In the genomic region with DNA sequence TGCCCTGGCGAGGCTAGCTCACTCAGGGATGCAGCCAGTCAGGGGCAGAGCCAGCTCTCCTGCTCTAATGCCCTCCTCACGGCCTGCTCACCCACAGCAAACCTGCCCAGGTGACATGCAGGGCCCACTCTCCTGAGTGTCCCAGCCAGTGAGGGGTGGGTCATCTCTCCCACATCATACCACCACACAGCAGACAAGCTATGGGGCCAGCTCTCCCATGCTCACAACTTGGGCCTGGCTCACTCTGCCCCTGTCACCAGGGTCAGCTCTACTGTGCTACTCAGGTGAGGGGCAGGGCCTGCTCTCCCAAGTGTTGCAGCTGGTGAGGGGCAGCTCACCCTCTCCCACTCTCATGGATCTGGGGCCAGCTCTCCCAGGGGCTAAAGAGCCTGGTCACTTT, we compare ENCODE assay signal across 28 mouse cellular contexts. TPM values are rescaled to one million over a fixed set of nuclear protein-coding genes. Genes with fewer than 3 reads are reported as not detected.
DNase-seq lines count a peak whose midpoint lies in the region; ATAC-seq and TF ChIP-seq lines count a peak whose summit lies in the region.
"Had no signal": no experiment of that assay in that cellular context is flagged by ENCODE, and none has a peak within 500 bp of the region (broad histone marks: within the 10 kb centered on the region; RNA-seq: fewer than 3 reads in every experiment).

No protein-coding gene starts in this region.

- DNase-seq in heart, postnatal 36 days = no peak
- no peak for DNase-seq in left cerebral cortex, adult 2 months (ENCODE audit: extremely low spot score in 1 of 2, low spot score in 2 of 2)
- DNase-seq in left cerebral cortex, postnatal 25 days (ENCODE audit: low spot score in 2 of 2) = no peak
- no peak for DNase-seq in midbrain, embryonic 14.5 days
- DNase-seq in urinary bladder, adult 2 months (ENCODE audit: low spot score) = no peak
- DNase-seq: adrenal gland, postnatal 36 days; cerebellum, adult 9-11 months; gastrocnemius, adult 2 months; kidney, adult 18-20 months; liver; lung, adult 2 months; lung, postnatal 36 days; right cerebral cortex, postnatal 14 days had no signal

- H3K4me3 ChIP-seq in heart, embryonic 11.5 days (ENCODE audit: low read depth, low read length) = no peak overlapping the region
- no peak overlapping the region for H3K4me3 ChIP-seq in left cerebral cortex, adult 2 months
- no peak overlapping the region for H3K4me3 ChIP-seq in midbrain, embryonic 12.5 days
- no peak overlapping the region for H3K4me3 ChIP-seq in midbrain, embryonic 14.5 days (replicated peaks; ENCODE audit: low read depth, low read length)
- H3K4me3 ChIP-seq: gastrocnemius, adult 2 months; heart, embryonic 10.5 days; hindbrain, embryonic 10.5 days; limb, embryonic 10.5 days; megakaryocyte, embryonic 14.5 days had no signal

- no peaks in the 10 kb centered on the region for H3K4me1 ChIP-seq in heart, embryonic 11.5 days (ENCODE audit: control insufficient read depth, insufficient read depth, low read length)
- H3K4me1 ChIP-seq in midbrain, embryonic 12.5 days = no peaks in the 10 kb centered on the region
- no peaks in the 10 kb centered on the region for H3K4me1 ChIP-seq in midbrain, embryonic 14.5 days (ENCODE audit: control insufficient read depth, insufficient read depth, low read length)
- H3K4me1 ChIP-seq: heart, embryonic 10.5 days; limb, embryonic 10.5 days had no signal

- H3K27ac ChIP-seq in heart, embryonic 11.5 days (ENCODE audit: low read depth, low read length) = no peak overlapping the region
- peak overlapping the region; percentile 11; the same call in 1 of the 2 replicates for H3K27ac ChIP-seq in left cerebral cortex, adult 2 months
- H3K27ac ChIP-seq in midbrain, embryonic 12.5 days (replicated peaks) = no peak overlapping the region
- H3K27ac ChIP-seq in midbrain, embryonic 14.5 days (replicated peaks; ENCODE audit: low read depth, low read length) = no peak overlapping the region
- H3K27ac ChIP-seq: gastrocnemius, adult 2 months; heart, embryonic 10.5 days; hindbrain, embryonic 10.5 days; limb, embryonic 10.5 days had no signal

- H3K27me3 ChIP-seq in heart, embryonic 11.5 days (ENCODE audit: control insufficient read depth, insufficient read depth, low read length) = no peaks in the 10 kb centered on the region
- H3K27me3 ChIP-seq in midbrain, embryonic 12.5 days = no peaks in the 10 kb centered on the region
- no peaks in the 10 kb centered on the region for H3K27me3 ChIP-seq in midbrain, embryonic 14.5 days (ENCODE audit: control insufficient read depth, insufficient read depth, low read length)
- H3K27me3 ChIP-seq: megakaryocyte, embryonic 14.5 days had no signal

- intact Hi-C loops in heart, postnatal 36 days (cut with DNase I) = no loop called here
- intact Hi-C loops in left cerebral cortex, adult 2 months (cut with DNase I) = no loop called here
- intact Hi-C loops in left cerebral cortex, postnatal 25 days (cut with DNase I) = no loop called here

- H3K9ac ChIP-seq in heart, embryonic 11.5 days (ENCODE audit: low read depth, low read length) = no peak overlapping the region
- no peak overlapping the region for H3K9ac ChIP-seq in midbrain, embryonic 12.5 days (replicated peaks)
- H3K9ac ChIP-seq in midbrain, embryonic 14.5 days (replicated peaks; ENCODE audit: low read length) = no peak overlapping the region

- H3K36me3 ChIP-seq in heart, embryonic 11.5 days (ENCODE audit: control insufficient read depth, insufficient read depth, low read length) = no peaks in the 10 kb centered on the region
- H3K36me3 ChIP-seq in midbrain, embryonic 12.5 days = peaks cover 6% of the 10 kb centered on the region
- H3K36me3 ChIP-seq in midbrain, embryonic 14.5 days (ENCODE audit: control insufficient read depth, insufficient read depth, low read length) = no peaks in the 10 kb centered on the region

- no peaks in the 10 kb centered on the region for H3K9me3 ChIP-seq in heart, embryonic 11.5 days (replicated peaks; ENCODE audit: control insufficient read depth, low read length)
- no peaks in the 10 kb centered on the region for H3K9me3 ChIP-seq in midbrain, embryonic 12.5 days
- no peaks in the 10 kb centered on the region for H3K9me3 ChIP-seq in midbrain, embryonic 14.5 days (ENCODE audit: control insufficient read depth, low read length)
- H3K9me3 ChIP-seq: heart, embryonic 10.5 days; hindbrain, embryonic 10.5 days; limb, embryonic 10.5 days; megakaryocyte, embryonic 14.5 days had no signal

- H3K4me2 ChIP-seq in heart, embryonic 11.5 days = no peak overlapping the region
- H3K4me2 ChIP-seq in midbrain, embryonic 12.5 days (replicated peaks) = no peak overlapping the region
- H3K4me2 ChIP-seq in midbrain, embryonic 14.5 days (ENCODE audit: low read length) = no peak overlapping the region

- TF ChIP-seq CTCF in left cerebral cortex, adult 2 months (IDR thresholded peaks at IDR 0.05) = no peak

- ATAC-seq in heart, embryonic 11.5 days (replicated peaks; ENCODE audit: insufficient number of reproducible peaks, low FRiP score, low TSS enrichment) = peak; percentile 39; the same call in 1 of the 2 replicates
- ATAC-seq in midbrain, embryonic 12.5 days (ENCODE audit: low FRiP score, low read depth) = 0 out of 2 replicates have a peak, but pooled peaks have one; percentile 6
- no peak for ATAC-seq in midbrain, embryonic 14.5 days (ENCODE audit: low FRiP score, low TSS enrichment)
- peak; percentile 16; the same call in 1 of the 2 replicates for ATAC-seq in neutrophil, adult 5-6 weeks (ENCODE audit: extremely low read depth, insufficient number of reproducible peaks, low FRiP score, poor library complexity, severe bottlenecking)
- ATAC-seq: forebrain, embryonic 14.5 days had no signal

- 88% methylated on average over 2 of the region's 2 CpGs for WGBS in heart, embryonic 11.5 days (ENCODE audit: insufficient replicate concordance)
- WGBS in midbrain, embryonic 12.5 days = 87% methylated on average over 2 of the region's 2 CpGs
- WGBS in midbrain, embryonic 14.5 days = 86% methylated on average over 2 of the region's 2 CpGs

RNA-seq across cellular contexts. Expression of gene Spc25, which starts 18.0 kb away (rescaled TPM):
- polyA plus RNA-seq in heart, embryonic 11.5 days (2014; fragmentation: Nextera tagmentation; extraction: Ambion mirVana) = 144 and 152 TPM in 2 replicates
- 1 to 10 TPM in 1 of 2 experiments, under 1 TPM in 1; 0.92 to 1.3 TPM for total RNA-seq in heart, postnatal 36 days (2021)
- 1 to 10 TPM in 1 of 2 experiments, under 1 TPM in 1; 0.61 to 1.4 TPM for total RNA-seq in left cerebral cortex, adult 2 months (2021)
- 1 to 10 TPM in 1 of 2 experiments, under 1 TPM in 1; 0.89 to 1.0 TPM for total RNA-seq in left cerebral cortex, postnatal 25 days (2021)
- polyA plus RNA-seq in midbrain, embryonic 12.5 days (2016; fragmentation: Nextera tagmentation; extraction: Ambion mirVana) = 183 and 201 TPM in 2 replicates
- 24.0 and 49.9 TPM in 2 replicates for polyA plus RNA-seq in midbrain, embryonic 14.5 days (2014; fragmentation: Nextera tagmentation; extraction: Ambion mirVana)
- 4.8 and 5.6 TPM in 2 replicates for total RNA-seq in neutrophil, adult 5-6 weeks (2017)
- polyA plus RNA-seq in urinary bladder, adult 2 months (2012; rRNA removed) = 2.6 and 2.9 TPM in 2 replicates

RNA-seq across cellular contexts. Expression of gene G6pc2, which starts 22.9 kb away (rescaled TPM):
- polyA plus RNA-seq in heart, embryonic 11.5 days (2014; fragmentation: Nextera tagmentation; extraction: Ambion mirVana) = 0.26 TPM in 1 of 2 replicates, not detected in the other
- not detected for total RNA-seq in heart, postnatal 36 days (2021)
- total RNA-seq in left cerebral cortex, adult 2 months (2021) = not detected
- not detected for total RNA-seq in left cerebral cortex, postnatal 25 days (2021)
- polyA plus RNA-seq in midbrain, embryonic 12.5 days (2016; fragmentation: Nextera tagmentation; extraction: Ambion mirVana) = 0.24 TPM in 1 of 2 replicates, not detected in the other
- 0.20 and 0.28 TPM in 2 replicates for polyA plus RNA-seq in midbrain, embryonic 14.5 days (2014; fragmentation: Nextera tagmentation; extraction: Ambion mirVana)
- total RNA-seq in neutrophil, adult 5-6 weeks (2017) = not detected in 2 replicates
- polyA plus RNA-seq in urinary bladder, adult 2 months (2012; rRNA removed) = not detected in 2 replicates
- total RNA-seq: adrenal gland, postnatal 36 days; gastrocnemius, adult 2 months; gastrocnemius, postnatal 4 days; left cerebral cortex, adult 8-10 months had no signal
- polyA plus RNA-seq: cortical plate, adult 2 months; frontal cortex, adult 2 months; heart, embryonic 10.5 days; heart, postnatal 0 days; hindbrain, embryonic 10.5 days; large intestine, adult 2 months; lung, adult 2 months; thymus, postnatal 0 days had no signal

RNA-seq across cellular contexts. Expression of gene Nostrin, which starts 52.4 kb away (rescaled TPM):
- 2.8 and 3.5 TPM in 2 replicates for polyA plus RNA-seq in heart, embryonic 11.5 days (2014; fragmentation: Nextera tagmentation; extraction: Ambion mirVana)
- 1 to 10 TPM; 4.6 to 5.2 TPM for total RNA-seq in heart, postnatal 36 days (2021)
- total RNA-seq in left cerebral cortex, adult 2 months (2021) = 1 to 10 TPM; 3.5 to 6.6 TPM
- total RNA-seq in left cerebral cortex, postnatal 25 days (2021) = 1 to 10 TPM; 4.7 to 4.8 TPM
- 0.83 and 0.96 TPM in 2 replicates for polyA plus RNA-seq in midbrain, embryonic 12.5 days (2016; fragmentation: Nextera tagmentation; extraction: Ambion mirVana)
- 0.94 and 1.4 TPM in 2 replicates for polyA plus RNA-seq in midbrain, embryonic 14.5 days (2014; fragmentation: Nextera tagmentation; extraction: Ambion mirVana)
- total RNA-seq in neutrophil, adult 5-6 weeks (2017) = 1.4 and 1.7 TPM in 2 replicates
- polyA plus RNA-seq in urinary bladder, adult 2 months (2012; rRNA removed) = 6.1 and 7.8 TPM in 2 replicates
